Mouse (Mus musculus): ENCODE results near the gene Ei24.

Ei24 gene

DNA sequence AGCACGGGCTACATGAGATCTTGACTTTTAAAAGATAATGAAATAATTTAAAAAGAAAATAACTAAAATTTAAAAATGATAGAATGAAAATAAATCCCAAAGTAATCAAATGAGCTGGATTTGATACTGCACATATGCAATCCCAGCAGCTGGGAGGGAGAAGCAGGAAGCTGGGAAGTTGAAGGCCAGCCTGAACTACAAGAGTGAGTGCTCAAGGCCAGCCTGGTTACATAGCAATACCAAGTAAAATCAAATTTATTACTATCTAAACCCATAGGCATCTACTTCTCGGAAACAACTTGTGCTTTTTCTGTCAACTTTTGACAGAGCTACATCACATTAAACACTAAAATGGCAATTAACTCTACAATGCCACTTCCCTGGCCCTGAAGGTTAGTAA lies 13.3 kb downstream of the Ei24 start:
- DNase-seq = no peak

DNA sequence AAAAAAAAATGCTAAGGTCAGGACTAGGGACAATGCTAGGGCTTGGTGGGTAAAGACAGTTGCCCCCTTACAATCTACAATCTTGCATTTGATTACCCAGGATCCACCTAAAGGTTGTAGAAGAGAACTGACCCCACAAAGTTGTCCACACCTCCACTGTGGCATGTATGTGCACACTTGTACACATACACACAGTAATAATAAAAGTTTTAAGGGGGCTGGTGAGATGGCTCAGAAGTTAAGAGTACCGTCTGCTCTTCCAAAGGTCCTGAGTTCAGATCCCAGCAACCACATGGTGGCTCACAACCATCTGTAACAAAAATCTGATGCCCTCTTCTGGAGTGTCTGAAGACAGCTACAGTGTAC lies 28.2 kb downstream of the Ei24 start:
- no peak for DNase-seq

DNA sequence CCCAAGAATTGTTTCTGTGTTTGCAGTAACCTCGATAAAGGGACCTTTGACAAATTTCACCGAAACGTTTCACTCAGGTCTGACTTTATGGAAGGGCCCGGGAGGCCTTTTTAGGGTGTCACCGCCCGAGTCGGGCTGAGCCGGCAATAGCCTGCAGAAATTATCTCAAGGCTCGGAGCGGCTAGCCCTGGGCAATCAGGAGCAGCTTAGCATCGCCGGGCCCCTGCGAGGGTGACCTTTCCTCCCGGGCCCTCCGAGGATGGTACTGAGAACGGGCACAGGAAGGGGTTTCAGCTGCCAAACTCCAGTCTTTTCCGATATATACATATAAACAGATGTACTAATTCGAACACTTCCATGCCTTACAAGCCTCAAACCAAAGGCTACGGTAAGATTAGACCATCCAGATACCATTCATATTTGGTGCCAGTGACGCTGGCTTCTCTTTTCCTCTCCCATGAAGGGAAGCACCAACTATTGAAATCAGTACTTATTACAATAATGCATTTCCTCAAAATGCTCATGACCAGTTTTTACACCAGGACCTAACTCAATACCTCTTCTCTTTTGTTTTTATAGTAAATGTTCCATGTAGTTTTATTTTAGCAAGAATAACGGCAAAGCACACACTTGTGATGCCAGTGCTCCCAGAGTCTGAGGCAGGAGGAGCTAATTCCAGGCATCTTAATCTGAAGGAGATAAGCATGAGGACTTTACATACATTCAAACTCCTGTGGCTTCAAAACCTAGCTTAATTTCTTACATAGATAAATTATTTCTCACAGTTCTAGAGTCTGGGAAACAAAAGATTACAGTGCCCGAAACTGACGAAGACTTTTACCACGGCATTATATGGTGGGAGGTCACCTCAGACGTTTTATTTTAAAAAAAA lies 28.8 kb downstream of the Ei24 start:
- DNase-seq = peak; percentile 37

DNA sequence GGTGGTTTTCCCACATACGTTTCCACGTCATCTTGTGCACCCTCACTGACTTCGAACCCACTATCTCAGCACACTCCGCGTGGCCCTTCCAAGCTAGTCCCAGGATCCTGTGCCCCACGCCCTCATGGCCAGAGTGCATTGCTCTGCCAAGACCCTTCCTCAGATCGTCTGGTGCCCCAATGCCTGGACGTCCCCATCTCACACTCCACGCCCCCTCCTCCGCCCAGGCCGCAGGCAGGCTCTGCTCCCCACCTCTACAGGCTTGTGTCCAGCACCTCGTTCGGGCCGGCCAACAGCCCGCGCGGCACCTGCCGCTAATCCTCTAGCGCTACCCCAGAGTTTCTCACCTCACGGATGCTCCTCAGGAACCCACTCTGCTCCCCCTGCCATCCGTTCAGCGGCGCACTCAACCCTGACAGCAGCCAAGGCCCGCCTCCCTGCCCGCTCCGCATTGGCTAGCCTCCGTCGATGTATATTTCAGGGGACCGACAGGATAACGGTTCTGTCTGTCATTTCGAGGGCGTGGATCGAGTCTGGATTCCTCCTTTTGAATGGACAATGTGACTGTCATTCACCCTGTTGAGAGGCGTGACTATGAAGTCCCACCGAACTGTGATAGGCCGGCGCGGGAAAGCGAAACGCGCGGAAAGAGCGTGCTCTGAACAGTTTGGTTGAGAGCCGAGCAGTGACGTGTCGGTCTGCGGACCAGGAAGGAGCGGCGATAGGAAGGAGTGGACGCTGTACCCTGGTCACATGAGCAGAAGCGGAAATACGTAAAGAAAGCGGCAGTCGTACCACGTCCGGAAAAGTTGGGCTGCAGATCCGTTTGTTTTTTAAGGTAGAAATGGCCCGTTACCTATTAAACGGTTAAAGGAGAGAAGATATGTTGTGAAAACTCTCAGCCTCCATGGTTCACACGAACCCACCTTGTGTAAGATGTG lies 29.7 kb downstream of the Ei24 start, which contains the start of gene Stt3a:
Stt3a (minus strand) TSS at position 477 of the 941 bp plus-strand sequence.
- DNase-seq = peak; percentile 99

DNA sequence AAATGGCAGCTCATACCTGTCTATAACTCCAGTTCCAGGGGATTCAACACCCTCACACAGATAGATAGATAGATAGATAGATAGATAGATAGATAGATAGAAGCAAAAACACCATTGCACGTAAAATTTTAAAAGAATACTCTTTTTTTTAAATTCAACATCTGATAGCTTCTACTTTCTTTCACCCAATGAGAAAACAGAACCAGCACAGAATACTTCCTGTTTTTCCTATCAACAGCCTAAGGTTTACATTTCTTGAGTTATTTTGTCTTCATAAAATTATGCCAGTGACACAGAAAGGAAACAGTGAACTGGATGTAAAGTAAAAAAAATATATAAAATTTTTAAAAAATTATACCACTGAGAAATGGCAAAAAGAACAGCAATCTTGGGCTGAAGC lies 32.8 kb downstream of the Ei24 start:
- DNase-seq = no peak
